Mouse (Mus musculus) myocyte (in vitro differentiated cells): ENCODE measurements around the gene Gm1673.

ENCODE experiments used
- MAX ChIP-seq: IDR thresholded peaks from one replicate; pipeline ENCODE4 v1.6.1; 2011; ENCODE audit warnings: low read depth, mild to moderate bottlenecking, control low read depth
- POLR2A ChIP-seq: IDR thresholded peaks from one replicate; pipeline ENCODE4 v1.6.1; 2011; ENCODE audit warnings: low read depth, mild to moderate bottlenecking, control low read depth, moderate library complexity; ENCODE audit not compliant: insufficient read length
- POLR2AphosphoS2 ChIP-seq: IDR thresholded peaks from one replicate; pipeline ENCODE4 v1.6.1; 2011; ENCODE audit warnings: low read depth, control low read depth; ENCODE audit not compliant: insufficient read length
- TCF3 ChIP-seq: IDR thresholded peaks from one replicate; pipeline ENCODE4 v1.6.1; 2011; ENCODE audit warnings: low read depth, control low read depth; ENCODE audit not compliant: insufficient read length

DNA sequence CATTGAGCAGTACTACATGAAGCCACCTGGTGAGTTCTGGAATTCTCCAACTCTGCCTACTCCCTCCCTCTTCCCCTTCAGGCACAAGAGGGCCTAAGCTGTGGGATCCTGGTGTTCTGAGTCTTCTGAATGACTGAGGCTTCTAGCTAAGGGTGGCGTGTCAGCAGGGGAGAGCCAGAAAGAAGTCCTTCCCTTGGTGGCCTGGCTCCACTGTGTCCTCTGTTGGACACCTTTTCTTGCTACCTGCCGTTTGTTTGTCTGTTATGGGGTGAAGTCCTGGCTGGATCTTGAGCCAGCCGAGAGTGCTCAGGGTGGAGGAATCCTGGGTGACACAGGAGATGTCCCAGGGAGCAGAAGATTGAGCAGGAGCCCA is 15.3 kb downstream of the Gm1673 start:
- TF ChIP-seq MAX: no peak
- TF ChIP-seq TCF3: no peak
- TF ChIP-seq POLR2A: no peak
- no peak for TF ChIP-seq POLR2AphosphoS2
